Mouse (Mus musculus) 3134 (cell line): Measurements from ENCODE around the gene Uxs1.

Source experiments
- DNase-seq: peaks from one replicate; pipeline ENCODE4 v3.0.0-alpha.2; 2011; ENCODE audit warnings: low spot score; ENCODE audit not compliant: insufficient read length; ENCODE audit errors: extremely low read depth

Uxs1 gene

DNA sequence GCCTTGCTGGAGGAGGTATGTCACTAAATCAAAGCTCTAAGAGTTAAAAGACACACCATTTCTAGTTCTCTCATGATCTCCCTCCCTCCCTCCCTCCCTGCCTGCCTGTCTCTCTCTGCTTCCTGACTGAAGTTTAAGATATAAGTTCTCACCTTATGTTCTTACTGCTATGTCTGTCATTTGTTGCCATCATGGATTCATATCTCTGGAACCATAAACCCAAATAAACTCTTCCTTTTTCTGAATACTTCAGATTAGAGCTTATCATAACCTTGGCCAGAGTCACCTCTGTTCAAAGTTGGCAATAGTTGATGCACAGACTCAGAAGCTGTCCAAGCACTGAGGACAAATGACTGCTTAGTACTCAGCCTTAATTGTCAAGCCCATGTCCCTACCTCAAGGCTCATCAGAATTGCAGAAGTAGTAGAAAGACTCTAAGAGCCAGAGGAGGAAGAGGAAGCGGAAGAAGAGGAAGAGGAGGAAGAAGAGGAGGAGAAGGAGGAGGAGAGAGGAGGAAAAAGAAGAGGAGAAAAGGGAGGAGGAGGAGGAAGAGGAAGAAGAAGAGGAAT is 23.6 kb downstream of the Uxs1 start:
- DNase-seq = no peak

DNA sequence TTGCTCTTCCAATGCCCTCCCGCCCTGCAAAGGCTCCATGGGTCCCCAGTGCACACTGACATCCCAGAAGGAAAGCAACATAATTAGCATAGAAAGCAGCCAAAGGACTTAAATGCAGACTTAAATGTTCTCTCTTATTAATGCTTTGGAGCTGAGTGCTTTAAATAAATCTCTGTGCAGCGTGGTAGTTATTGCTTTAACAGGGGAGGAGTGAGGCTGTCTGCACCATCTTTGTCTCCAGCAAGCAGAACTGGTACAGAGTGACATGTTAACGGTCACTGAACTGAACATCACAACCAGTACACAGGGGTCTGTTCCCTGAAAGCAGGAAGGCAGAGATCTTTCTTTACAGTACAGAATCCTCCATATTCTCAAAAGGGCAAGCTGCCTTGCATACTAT is 29.6 kb downstream of the Uxs1 start:
- no peak for DNase-seq

- DNase-seq = no peak
These were observed 37.8 kb downstream of the Uxs1 start for GRCm38 (mm10) chr1:43789765-43790164.

DNA sequence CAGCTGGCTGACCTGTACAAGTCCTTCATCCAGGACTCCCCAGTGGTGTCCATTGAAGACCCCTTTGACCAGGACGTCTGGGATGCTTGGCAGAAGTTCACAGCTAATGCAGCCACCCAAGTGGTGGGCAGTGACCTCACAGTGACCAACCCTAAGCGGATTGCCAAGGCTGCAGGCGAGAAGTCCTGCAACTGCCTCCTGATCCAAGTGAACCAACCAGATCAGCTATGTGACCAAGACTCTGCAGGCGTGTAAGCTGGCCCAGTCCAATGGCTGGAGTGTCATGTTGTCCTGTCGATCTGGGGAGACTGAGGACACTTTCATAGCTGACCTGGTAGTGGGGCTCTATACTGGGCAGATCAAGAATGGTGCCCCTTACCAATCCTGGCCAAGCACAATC is 40.9 kb downstream of the Uxs1 start:
- no peak for DNase-seq

- DNase-seq = no peak
These were observed 42.3 kb downstream of the Uxs1 start for GRCm38 (mm10) chr1:43785316-43785715.

DNA sequence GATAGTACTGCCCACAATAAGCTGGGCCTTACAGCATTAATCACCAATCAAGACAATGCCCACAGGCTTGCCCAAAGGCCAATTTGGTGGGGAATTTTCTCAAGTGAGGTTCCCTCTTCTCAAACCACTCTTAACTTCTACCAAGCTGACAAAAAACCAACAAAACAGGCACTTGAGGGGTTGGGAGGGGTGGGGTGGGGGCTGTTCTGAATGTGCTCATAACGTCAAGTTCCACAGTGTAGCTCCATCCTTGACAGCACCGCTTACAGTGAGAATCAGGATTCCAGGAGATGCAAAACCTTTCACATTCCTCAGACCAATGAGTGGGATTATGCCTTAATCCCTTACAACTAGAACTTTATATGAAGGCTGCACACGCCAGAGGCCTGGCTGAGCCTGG is 44.4 kb downstream of the Uxs1 start:
- no peak for DNase-seq

DNA sequence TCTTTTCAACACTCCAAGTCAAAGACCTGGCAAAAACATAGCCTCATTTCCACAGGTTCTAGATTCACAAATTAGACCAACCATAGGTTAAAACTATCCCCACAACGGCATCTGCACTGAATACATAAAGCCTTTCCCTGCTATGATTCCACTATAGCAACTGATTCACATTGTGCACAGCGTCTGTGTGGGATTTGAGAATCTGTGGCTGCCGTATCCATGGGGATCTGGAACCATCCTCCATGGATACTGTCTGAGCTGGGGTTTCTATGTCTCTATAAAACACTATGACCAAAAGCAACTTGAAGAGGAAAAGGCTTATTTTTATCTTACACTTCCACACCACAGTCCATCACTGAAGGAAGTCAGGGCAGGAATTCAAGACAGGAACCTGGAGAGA is 44.9 kb downstream of the Uxs1 start:
- DNase-seq = no peak

- DNase-seq = no peak
These were observed 45.9 kb downstream of the Uxs1 start for GRCm38 (mm10) chr1:43781672-43782071.

GRCm38 (mm10) chr1:43781195-43781594 is 46.4 kb downstream of the Uxs1 start:
- DNase-seq = no peak

GRCm38 (mm10) chr1:43776106-43776505 is 51.5 kb downstream of the Uxs1 start:
- no peak for DNase-seq

- no peak for DNase-seq
These were observed 53.5 kb downstream of the Uxs1 start for GRCm38 (mm10) chr1:43774126-43774525.

- DNase-seq = no peak
These were observed 54.9 kb downstream of the Uxs1 start for GRCm38 (mm10) chr1:43772694-43773093.

GRCm38 (mm10) chr1:43770032-43770431 is 57.6 kb downstream of the Uxs1 start:
- DNase-seq = no peak

- no peak for DNase-seq
These were observed 58.3 kb downstream of the Uxs1 start for GRCm38 (mm10) chr1:43769348-43769747.

DNA sequence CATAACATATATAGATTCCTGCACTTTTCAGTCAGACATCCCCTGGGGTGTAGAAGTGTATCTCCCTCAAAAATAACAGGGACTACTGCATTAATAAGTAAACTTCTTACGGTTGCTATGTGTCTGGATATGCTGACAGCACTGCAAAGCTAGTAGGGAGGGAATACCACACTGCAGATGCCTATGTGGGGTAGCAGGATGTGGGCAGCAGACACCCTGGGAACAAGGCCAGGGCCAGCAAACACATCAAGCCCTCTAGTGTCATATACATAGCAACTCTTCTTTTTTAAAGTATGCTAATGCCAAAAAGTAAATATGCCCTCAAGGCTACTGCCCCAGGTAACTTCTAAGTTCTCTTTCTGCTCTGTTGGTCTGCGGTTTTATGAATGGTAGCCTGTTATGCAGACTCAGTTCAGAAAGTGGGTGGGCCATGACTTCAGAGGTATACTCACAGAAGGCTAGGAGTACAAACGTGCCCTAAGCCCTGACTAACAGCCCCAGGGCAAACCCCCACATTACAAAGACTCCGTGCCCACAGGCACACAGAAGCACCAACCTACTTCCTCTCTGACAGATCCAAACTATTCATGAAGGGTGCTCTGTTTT is 59.1 kb downstream of the Uxs1 start:
- peak; percentile 73 for DNase-seq

GRCm38 (mm10) chr1:43766328-43766727 is 61.3 kb downstream of the Uxs1 start:
- peak; percentile 55 for DNase-seq

DNA sequence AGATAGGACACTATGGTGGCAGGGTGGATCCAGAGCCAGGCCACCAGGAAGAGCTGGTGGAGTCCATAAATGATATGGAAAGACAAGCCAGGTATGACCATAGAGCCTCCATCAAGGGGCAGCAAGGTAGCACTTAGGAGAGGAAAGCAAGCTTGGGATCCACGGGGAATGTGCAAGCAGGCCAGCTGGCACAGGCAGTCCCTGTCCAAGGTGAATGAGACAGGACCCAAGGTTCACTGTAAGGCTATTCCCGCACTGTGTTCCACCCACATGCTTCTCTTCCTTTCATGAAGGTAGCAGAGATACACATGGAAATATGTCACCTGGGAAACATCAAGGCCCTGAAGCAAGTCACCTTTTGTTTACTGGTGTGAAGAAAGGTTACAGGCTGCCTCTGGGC is 63.1 kb downstream of the Uxs1 start:
- no peak for DNase-seq

DNA sequence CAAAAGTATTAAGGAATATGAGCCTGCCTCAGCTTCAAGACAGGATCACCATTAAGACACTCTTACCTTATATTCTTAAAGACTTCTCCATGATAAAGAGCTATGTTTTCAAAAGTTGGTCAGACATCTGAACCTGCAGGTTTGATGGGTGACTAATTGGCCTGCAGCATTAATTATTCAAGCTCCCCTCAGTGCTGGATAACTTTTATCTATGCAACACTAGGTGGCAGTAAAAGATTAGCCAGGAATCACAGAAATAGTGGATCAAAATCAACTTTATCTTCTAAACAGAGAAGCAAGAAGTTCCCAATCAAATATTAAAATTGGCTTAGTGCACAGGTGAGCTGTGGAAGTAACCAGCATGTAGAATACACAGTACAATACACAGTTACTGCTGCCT is 67.5 kb downstream of the Uxs1 start:
- no peak for DNase-seq

- DNase-seq = no peak
These were observed 72.9 kb downstream of the Uxs1 start for GRCm38 (mm10) chr1:43754448-43755312.

DNA sequence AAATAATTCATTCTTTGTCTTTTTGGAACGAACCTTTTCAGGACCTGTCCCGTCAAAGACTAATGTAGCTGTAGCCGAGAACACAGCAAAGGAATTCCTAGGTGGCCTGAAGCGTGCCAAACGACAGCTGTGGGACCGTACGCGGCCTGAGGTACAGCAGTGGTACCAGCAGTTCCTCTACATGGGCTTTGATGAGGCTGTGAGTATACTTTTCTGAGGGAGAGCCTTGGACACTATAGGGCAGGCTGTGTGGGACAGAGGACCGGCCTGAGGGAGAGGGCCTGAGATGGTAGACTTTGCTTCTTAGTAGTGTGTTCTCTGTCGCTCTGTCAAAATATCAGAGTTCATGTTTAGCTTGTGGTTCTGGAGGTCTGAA is 89.1 kb downstream of the Uxs1 start:
- DNase-seq = no peak

DNA sequence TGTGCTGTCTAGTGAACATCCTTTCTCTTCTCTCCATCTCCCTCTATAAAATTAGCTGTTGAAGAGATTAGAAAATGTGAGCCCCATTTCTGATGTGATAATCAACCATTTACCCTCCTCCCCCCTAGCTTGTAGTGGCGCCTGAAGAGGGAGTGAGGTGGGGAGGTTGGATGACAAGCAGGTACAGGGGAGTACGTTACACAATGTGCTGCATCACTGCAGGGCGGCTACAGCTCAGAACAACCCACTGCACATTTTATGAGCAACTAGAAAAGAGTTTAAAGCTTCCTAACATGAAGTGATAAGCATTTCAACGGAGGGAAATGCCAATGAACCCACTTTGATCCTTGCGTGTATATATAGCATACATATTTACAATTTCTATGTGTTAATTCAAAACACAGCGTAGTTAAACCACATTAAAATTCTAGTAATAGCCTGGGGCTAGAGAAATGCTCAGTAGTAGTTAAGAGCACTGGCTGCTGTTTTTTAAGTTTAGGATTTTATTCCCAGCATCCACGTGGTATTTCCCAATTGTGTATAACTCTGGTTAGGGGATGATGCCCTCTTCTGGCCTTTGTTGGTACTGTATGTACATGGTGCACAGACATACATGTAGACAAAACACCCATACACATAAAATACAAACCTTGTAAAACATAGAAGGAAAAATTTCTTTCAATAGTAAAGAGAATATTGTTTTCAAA is 89.6 kb downstream of the Uxs1 start:
- DNase-seq = peak; percentile 27
